Mouse (Mus musculus): ENCODE data around the gene Txndc17.

Gene Txndc17

DNA sequence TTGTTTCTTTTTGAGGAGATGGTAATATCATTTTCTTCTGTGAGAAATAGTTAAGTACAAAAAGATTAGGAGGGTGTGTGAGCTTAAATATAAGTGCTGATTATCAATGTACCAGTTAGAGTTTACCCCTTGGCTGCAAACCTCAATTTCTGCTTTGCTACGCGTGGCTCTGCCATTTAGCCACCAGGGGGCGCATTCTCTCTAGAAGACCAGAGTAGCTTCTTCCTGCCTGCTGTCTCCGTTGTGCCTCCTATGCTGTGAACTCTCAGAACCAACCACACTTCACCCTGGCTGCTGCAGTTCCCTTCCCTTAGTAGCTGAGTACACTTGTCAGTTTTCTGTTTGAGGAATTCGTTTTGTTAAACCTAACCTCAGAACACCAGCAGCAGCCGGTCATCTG lies 13.9 kb downstream of the Txndc17 start:
- peak; percentile 44 for DNase-seq (ENCODE audit: extremely low spot score, low read depth, low spot score)

DNA sequence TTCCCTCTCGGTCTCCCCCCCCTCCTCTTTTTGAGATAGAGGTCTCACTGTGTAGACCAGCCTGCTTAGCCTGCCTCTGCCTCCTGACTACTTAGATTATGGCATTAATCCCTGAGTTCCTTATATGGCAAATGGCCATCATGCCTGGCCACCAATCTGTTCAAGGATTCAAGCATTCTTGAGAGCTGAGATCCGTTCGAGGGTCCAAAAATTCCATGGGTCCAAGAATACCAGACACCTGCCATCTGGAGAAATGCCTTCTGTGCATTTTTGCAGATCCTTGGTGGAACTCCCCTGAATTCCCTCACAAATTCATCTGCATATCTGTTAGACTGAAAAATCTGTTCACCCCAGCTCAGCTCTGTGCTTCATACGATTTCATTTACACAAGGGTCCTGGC lies 16.1 kb downstream of the Txndc17 start:
- no peak for DNase-seq (ENCODE audit: extremely low spot score, low read depth, low spot score)

DNA sequence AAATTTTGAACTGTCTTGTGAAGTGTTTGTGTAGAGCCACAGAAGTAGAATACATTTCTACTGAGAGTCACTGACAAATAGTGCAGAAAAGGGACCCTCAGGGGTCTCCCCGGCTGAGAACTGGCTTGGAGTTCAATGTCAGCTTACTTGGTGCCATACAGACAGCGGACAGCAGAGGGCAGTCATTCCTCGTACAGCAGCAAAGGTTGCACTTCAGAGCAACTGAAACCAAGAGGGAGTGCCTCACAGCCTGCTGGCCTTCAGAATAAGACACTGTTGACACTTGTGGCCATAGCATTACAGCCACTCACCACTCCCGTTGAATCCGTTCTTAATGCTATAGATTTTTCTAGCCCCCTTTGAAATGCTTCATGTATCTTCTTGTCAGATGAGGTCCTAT lies 17.5 kb downstream of the Txndc17 start:
- DNase-seq (ENCODE audit: extremely low spot score, low read depth, low spot score), result peak; percentile 47

DNA sequence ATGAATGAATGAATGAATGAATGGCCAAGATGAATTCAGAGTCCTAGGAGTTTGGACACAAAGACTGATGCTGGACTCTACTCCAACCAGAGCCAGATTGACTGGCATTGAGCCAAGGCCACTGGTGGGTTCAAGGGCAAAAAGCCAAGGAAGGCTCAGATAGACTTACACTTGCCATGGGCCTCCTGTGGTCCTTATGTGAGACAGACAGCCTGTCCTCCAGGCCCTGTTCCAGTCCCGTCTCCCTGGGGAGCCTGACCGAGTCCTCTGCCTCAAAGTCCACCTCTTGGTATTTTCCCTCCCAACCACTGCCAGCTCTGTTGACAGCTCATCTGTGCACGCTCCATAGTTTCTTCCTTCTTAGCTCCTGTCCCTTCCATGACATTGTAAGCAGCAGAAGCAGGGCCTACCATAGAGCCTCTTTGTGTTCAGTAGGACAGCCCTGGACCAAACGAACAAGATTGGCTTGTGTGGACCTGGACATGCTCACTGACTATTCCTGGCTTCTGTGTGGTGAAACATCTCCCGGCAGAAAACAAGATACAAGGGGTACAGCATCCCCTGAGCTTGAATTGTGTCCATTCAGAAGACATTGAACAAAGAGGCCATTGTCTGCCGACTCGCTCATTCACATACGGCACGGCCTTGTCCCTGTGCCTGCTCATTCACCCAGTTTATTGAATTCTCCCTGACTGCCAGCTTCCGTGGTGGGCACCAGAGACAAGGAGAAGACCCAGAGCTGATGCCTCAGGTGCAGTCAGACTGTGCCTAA lies 18.9 kb downstream of the Txndc17 start:
- no peak for DNase-seq (ENCODE audit: extremely low spot score, low read depth, low spot score)

DNA sequence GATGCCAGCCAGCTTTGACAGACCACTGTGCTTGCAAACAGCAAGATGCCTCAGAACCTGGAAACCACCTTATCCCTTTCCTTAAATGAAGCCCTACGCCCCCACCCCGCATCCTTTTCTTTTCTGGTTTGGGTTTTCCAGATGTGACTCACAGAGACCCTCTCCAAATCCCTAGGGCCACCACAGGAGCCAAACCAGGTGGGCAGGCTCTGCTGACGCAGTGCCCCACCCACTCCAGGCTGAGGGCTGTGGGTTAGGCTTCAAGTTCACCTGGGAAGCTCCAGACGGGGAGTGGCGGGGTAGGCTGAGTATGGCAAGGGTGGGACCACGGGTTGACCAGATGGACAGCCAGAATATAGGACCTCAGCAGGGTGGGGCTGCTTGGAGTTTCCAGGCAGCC lies 19.6 kb downstream of the Txndc17 start:
- no peak for DNase-seq (ENCODE audit: extremely low spot score, low read depth, low spot score)

DNA sequence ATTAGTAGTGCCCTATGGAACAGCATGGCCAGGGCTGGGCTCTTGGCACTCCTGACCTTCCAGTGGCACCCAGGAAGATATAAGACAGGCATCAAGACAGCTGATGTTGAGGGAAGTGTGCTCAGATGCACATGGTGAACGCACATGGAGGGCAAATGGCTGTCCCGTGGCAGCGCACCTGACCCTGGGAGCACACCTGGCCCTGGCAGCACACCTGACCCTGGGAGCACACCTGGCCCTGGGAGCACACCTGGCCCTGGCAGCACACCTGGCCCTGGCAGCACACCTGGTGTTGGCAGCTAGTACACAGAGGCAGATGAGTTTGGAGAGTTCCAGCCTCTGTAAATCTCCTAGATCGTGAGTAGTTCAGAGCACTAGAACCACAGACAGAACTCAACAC lies 21.2 kb downstream of the Txndc17 start:
- no peak for DNase-seq (ENCODE audit: extremely low spot score, low read depth, low spot score)

DNA sequence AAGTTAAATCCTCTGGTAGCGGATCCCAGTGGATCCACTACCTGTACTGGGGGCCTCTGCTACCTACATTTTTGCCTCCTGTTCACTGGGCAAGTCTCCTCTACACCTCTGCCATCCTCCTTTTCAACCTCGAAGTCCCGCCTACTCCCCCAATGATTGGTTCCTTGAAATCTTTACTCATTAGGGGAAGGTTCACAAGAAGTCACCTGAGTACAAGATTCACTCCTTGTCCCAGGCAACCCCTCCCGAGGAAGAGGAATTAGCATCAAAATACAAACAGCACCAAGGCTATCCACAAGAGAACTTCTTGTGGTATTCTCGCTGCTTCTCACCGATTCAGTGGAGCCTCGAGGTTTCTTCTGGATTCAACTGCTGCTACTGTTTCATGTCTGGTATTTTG lies 24.7 kb downstream of the Txndc17 start:
- DNase-seq (ENCODE audit: extremely low spot score, low read depth, low spot score), result no peak

DNA sequence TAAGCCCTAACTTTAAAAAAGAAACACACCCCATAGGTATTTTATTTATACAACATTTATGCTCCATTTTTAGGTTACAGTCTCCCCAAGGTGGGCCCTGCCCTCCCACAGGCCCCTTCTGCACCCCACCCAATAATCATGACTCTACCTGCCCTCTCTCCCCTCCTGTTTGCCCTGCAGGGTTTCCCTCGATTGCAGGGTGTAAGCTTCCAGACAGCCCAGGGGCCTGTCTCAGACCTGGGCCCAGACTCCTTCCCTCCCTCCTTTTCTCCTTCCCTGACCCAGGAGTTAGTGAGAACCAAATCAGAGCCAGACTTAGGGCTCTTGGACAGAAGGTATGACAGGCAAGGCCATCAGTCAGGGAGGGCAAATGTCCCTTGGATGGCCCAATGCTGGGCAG lies 25.6 kb downstream of the Txndc17 start:
- no peak for DNase-seq (ENCODE audit: extremely low spot score, low read depth, low spot score)

DNA sequence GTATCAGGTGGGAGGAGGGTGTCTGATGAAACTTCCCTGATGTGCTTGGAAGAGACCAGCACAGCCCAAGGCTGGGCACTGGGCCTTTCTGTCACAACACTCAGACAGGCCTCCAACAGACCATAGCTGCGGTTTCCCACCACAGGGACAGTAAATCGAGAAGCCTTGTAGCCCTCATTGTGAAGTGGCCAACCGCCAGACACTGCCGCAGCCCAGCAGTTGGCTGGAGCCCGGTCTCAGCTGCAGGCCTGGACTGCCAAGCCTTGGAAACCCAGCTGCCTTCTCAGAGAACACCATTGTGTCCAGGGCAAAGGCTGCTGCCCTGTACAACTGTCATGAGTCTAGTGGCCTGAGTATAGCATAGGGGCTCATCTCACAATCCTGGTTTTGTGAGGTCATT lies 26.7 kb downstream of the Txndc17 start:
- DNase-seq (ENCODE audit: extremely low spot score, low read depth, low spot score), result no peak

DNA sequence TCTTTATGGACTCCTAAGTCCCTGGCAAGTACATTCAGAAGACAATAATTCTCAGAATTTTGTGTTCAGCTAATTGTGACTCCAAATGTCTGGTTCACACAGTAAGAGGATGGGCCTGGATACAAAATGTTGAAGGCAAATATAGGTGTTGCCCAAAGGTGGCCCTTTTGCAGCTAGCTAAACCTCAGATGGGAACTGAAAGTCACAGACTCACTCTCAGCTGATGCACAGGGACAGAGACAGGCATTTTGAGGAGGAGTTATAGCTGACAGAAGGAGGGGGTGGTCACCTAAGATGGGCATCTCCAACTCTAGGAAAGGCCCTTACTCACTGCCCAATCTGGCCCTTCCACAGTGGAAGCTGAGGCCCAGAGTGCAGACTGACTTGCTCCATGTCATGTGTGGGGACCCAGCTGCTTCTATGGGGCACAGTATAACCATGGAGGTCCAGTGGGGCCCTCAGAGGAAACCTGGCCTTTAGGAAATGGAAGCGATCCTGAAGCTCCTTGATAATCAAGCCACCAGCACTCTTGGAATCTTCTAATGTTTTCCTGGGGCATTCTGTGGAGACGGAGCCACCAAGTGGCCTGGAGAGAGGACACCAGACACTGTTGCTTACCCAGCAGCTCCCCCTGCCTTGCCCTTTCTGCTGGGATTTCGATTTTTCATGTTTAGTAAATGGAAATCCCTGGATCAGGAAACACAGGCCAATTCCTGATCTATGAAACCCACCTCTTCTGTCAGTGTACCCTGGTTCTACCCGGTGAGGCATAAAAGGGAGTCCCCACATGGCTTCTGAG lies 32.9 kb downstream of the Txndc17 start:
- DNase-seq (ENCODE audit: extremely low spot score, low read depth, low spot score), result no peak

DNA sequence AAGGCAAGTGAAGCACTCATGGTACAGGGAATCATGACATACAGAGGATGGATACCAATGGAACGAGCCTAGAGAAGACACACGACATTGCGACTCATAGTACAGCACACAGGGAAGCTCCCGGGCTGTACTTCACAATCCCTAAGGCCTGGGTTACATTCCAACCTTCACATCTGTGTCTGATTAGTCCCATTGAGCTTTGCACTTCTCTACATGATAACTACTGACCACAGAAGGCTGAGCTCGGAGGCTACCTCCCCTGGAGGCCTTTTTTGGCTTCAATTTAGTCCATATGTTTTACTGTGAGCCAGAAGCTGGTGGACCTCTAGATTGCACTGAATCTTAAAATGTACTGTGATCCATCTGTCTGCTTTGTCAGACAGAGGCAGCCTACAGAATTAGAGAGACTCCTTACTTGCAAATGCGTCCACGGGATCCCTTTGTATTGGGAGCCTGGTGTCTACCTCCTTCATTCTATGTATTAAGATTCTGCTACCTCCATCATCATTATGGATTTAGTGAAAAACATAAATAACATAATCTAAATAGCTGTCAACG lies 37.9 kb downstream of the Txndc17 start:
- DNase-seq (ENCODE audit: extremely low spot score, low read depth, low spot score), result no peak

DNA sequence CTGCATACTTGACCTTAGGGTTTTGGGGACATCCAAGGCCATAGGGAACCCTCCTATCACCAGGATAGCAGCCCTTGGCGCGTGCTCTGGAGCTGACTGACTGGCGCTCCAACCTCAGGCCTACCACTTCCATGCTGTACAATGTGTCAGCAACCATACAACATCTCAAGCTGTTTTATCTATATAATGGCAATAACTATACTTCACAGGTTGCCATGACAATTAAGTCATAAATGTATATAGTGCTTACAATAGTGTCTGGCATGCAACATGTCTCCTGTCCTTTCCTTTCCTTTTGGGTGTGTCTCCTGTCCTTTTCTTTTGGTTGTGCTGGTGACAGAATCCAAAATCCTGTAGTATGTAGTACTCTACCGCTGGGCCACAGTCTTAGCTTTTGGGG lies 48.3 kb downstream of the Txndc17 start:
- no peak for DNase-seq (ENCODE audit: extremely low spot score, low read depth, low spot score)

DNA sequence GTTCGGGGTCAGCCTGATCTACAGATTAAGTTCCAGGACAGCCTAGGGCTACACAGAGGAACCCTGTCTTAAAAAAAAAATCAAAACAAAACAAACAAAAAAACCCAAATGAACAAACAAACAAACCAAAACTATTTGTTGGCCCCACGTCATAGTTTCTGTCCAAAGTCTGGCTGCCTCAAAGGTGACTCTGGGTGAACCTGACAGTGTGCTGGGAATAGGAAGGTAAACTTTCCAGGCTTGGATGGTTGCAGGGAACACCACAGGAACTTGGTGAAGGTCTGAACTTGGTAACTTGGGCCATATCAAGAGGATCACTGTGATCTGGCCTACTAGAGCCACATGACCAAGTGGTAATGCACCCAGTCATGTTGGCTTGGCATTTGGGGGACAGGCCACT lies 49.1 kb downstream of the Txndc17 start:
- DNase-seq (ENCODE audit: extremely low spot score, low read depth, low spot score), result no peak
